Mouse (Mus musculus) lung, postnatal 10 days (tissue): Measurements from ENCODE around the gene Foxi1.
"Not testable (repeated sequence)": the region's sequence is repeated elsewhere in the genome, so short reads cannot be mapped to it uniquely, and the experiment has no call there.

Experiments used
- DNase-seq: peaks from one replicate; pipeline ENCODE4 v3.0.0; 2021

The Foxi1 gene

DNA sequence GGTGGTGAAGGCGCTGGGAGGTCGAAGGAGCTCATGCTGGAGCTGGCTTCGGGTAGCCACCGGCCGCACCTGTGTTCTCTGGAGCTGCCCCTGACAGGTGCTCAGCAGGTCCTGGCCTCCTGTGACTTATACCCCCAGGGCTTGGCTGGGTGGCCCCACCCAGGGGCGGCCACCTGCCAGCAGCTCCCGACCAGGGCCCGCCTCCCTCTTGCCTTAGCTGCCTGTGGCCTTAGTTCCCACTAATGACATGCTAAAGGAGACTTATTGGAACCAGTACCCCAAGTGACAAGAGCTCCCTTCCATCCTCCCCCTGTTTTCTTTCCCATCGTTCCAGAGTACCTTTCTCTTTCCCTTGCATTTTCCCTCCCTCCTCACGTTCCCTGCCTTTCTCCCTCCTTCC lies at the start of gene Foxi1:
Foxi1 (minus strand) TSS at position 101 of the 400 bp plus-strand sequence.
- DNase-seq: no peak

DNA sequence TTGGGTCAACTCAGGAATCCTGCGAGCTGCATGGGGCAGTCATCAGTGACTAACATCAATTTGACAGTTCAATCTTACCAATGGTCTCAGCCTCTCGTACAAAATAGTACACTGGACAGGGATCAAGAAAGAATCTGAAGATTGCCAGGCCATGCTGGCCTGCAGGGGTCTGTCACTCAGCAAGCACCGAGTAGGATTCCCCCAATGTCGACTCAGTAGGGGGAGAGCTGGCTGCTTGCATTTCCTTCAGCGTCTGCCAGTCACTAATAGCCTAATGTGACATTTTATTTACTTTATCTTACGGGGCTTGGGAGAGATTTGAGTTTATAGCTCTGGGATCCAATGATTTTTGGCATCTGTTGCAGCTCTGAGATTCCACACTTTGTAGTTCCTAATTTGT lies 35.1 kb upstream of the Foxi1 start:
- DNase-seq: peak; percentile 2

DNA sequence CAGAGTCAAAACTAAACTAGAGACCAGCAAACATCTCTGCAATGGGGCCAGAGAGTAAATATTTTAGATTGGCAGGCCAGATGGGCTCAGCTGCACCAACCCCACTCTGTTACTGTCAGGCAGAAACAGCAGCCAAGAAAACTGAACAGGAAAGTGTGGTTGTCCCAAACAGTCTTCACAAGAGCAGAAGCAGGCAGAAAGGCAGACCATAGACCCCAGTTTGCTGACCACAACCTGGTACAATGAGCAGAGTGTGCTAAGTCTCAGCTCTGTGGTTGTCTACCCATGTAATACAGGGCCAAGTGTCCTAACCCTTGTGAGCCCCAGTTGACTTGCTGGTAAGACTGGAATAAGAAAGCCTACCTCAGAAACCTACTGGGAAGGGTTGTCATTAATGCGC lies 32.4 kb upstream of the Foxi1 start:
- DNase-seq: no peak

DNA sequence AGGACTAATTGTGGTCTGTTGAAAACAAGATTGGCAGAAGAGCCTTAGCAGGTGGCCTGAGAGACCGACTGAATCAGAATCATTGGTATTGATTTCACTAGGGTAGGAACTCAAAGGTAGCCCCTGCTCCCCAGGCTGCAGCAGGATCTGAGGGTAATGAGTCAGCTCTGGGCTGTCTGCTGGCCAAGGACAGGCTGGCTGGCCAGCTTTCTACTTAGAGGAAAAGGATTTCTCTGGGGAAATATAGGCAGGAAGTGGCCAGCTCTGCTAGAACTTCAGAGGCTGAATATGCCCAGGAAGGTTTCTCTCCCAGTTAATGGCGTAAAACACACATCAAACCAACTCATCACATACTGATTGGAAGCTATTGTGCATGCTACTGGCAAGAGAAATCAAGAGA lies 31.8 kb upstream of the Foxi1 start:
- DNase-seq: no peak

DNA sequence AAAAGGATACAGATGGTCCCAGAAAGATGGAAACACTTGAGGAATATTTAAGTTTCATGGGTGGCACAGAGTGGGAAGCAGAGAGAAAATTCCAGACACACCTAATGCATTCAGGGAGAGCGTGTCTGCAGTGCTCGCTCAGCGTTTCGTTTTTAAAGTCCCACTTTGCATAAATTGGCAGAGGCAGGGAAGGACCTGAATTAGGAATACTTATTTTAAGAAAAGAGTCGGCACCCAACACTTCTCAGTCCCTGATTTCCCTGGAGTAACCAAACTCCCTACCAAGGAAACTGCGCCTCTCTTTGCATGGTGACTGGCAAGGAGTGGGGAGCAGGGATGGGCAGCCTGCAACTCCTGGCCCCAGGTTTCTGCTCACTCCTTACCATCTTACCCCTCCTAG lies 29.0 kb upstream of the Foxi1 start:
- no peak for DNase-seq

DNA sequence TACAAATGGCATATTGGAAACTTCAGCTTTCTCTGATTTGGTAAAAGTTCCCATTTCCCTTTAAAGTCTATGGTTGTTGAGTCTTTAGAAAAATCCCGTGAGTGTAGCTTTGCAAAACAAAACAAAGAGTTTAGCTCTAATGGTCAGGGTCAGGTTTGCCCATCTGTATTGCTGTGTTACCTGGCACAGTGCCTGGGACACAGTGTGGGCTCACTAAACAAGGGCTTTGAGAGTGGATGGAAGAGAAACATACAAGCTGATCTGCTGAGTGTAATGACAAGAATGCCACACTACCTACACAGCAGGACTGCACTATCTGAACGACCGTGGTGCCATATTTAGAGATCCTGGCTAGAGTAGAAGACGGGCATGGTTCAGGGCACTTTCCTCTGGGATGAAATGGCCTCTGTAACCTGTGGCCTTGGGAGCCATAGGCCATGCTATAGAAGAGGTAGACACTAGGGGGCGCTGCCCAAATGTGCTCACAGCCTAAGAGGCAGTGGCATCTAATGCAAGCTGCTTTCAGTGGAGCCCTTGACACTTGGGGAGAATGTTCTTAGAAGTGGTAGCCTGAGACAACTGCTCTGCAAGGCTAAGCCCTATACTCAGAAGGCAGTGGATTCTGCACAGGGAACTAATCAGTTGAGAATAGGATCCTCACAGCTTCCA lies 28.3 kb upstream of the Foxi1 start:
- DNase-seq: peak; percentile 15

DNA sequence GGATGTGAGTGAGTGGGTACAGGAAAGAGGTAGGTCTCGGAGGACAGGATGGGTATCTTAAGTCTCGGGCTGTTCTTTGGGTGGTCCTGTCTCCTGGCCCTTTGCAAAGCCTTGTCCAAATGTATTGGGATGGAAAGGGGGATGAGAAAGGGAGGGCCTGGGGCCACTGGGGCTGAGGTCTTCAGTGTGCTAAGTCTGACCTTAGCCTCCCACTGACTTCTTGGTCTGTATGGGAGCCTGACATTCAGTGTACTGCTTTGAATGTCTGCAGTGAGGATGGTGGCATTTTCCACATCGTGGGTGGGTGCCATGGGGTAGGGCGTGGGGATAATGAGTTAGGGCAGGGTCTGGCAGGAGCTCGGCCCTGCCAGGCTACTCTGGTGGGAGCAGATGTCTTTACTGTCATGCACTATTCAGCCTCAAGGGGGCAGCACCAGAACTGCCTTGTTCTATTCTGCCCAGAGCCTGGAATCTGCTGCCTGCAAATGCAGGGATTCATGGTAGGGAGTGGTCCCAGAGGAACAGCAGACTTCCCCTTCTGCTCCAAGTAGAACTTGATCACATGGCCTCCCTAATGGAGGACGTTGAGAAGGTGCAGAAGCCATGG lies 21.0 kb upstream of the Foxi1 start:
- DNase-seq: peak; percentile 69

DNA sequence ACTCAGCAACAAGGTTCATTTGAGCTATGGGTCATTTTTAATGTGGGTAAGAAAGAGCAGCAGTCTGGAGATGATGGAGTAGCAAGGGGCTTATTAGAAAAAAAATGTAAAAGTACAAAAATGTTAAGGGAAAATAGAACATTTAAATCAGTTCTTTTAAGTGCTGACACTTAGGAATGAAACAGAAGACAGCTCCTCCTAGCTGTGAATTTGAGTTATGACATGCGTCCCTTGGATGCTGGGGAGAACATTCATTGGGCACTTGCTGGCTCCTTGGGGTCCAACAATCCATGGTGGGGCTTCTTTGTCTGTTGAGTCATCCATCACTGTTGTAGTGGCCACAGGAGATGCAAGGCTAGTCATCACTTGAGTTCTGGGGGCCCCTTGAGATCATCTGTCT lies 19.3 kb upstream of the Foxi1 start:
- no peak for DNase-seq

DNA sequence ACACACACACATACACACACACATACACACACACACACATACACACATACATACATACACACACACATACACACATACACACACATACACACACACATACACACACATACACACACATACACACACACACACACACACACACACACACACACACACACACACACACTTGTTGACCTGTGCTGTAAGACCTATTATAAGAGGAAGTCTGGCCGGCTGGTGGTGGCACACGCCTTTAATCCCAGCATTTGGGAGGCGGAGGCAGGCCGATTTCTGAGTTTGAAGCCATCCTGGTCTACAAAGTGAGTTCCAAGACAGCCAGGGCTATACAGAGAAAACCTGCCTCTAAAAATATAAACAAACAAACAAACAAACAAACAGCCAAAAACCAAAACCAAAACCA lies 12.7 kb upstream of the Foxi1 start:
- DNase-seq: not testable (repeated sequence)

DNA sequence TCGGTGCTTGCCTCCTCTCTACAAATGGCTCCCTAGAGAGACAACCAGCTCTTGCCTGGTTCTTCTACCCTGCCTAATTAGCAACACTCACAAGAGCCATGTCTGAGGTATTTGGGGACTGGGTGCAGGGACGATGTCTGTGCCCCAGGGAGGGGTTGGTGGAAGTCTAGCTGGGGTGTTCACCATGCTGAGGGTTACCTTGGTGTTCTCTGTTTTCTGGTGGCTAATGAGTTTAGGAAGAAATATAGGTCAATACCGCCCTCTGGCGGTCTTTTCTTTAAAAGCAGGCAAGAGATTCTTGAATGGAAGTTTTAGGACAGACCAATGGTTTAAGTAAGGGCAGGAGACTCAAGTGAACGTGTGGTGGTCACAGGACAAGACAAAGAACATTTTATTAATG lies 5.0 kb upstream of the Foxi1 start:
- peak; percentile 72 for DNase-seq

DNA sequence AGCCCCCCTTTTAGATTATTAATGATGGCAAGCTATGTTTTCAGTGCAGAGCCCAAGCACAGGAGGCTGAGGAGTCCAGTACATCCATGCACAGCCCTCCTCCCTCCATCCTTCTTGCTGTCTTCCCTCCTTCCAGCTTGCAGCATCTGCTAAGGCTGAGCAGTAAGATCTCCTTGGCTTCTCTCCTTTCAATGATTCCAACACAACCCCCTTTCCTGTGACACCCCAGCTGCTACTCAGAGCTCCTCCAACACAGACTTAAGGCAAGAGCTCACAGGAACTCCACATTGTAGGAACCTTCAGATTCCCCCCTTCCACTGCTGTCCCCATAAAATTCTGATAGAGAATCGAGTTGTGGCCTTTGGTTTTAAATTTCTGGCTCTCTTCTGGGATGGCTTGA lies 5.1 kb downstream of the Foxi1 start:
- no peak for DNase-seq

DNA sequence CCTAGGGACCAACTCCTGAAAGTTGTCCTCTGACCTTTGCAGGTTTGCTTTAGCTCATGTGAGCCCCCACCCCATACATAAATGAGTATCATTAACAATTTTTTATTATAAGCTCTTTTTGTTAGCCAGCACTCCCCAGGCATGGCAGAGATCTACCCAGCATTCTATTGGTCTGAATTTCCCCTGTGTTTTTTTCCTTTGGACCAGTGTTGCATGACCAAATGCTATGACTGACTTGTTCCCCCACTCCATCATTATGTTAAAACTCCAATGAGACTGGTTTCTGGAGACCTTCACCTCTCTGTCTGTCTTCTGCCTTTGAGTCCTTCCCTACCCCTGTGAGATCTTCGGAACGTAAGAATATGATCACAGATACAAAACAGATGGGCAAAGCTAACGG lies 12.7 kb downstream of the Foxi1 start:
- DNase-seq: no peak

DNA sequence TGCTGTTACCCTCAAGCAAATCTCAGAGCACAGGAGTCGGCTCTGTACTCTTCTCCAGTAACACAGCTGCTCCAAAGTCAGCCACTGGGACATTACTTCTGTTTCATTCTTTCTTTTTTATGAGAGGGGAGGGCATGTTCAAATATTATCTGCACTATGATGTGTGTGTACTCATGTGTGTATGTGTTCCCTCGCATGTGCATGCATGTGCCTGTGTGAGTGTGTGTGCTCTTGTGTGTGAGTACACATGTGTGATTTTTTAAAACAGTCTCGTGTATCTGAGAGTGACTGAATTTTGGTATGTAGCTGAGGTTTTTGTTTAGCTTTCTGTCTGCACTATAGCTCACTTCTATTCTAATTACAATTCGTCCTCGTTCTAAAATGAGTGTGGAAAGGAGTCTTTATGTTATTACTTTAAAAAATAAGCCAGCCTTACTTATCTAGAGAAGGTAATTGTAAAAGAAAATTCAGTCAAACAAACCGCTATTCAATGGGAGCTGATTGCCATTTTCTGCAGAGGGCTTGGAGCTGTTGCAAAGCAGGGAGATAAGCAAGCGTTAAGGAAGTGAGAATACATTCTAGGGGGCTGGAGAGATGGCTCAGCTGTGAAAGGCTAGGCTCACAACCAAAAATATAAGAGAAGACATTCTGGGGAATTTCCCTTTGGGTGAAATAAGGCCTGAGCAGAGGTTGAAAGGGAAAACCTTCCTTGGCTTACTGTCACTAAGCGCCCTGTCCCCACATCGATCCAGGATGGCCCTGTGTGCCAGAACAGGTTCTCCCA lies 13.5 kb downstream of the Foxi1 start:
- no peak for DNase-seq

DNA sequence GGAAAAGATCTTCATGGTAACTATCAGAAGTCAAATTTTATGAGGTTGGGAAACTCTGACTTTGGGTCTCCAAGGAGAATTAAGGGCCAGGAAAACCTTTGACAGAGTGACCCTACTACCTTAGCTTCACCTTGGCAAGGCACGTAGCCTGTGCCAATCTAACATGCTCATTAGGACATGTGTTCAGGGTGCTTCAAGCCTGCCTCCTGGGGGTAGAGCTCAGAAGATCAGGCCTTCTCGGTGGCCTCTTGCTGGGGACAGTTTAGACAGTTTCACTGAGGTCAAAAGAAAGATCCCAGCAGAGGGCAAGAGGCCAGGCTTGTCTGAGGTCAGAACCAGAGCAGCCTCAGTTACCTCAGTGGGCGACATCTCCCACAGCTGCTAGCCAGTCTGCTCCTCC lies 14.2 kb downstream of the Foxi1 start:
- no peak for DNase-seq

DNA sequence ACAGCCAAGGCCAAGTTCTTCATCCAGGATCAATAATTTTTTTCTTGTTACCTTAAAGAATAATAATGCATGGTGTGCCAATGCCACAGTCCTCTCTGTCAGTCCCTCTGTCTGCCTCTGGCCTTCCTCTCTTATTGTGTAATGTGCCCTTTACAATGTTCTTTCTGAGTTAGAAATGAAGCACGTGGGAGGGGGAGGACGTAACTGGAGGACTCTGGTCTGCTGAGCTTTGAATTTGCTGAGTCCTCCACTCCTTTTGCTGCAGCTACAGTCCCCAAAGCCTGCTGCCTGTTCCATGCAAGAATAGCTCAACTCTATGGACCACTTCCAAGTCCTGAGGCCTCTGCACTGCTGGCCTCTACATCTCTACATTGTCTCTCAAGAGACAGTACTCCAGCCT lies 23.6 kb downstream of the Foxi1 start:
- peak; percentile 14 for DNase-seq

DNA sequence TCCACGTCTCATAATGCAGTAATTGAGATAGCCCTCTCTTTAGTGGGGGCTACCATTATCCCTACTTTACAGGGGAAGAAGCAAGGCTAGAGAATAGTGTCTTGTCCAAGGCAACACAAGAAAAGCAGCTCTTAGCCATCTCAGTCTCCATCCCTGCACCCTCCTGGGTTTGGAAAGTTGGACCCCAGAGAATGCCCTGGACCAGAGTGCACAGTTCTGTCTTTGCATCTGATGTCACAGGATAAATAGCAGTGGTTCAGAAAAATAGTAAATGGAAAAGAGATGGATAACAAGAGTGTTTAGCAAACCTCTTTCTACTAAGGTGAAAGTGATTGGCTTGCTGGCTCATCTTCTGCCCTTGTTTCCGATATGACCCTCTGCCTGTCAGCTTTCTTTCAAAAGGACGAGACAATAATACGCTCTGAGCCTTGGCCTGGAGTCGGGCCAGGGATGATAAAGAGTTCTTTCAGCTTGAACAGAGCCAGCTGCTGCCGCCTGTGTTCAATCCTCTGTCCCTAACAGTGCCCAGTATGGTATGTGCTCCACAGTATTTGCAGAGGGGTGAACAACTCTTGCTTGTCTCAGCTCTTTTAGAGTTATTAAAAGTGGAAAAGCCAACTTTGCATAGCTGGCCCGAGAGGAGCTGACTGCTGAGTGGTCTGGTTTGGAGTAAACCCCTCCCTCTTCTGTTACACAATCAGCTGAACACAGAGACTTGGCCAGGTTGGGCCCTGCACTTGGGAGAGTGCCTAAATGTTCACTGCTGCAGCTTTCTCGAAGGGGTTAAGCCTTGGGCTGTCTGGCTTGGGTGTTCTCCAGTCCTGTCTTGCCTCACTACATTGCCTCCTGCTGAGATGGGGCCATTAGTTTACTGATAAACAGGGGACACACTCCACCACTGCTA lies 26.4 kb downstream of the Foxi1 start:
- DNase-seq: peak; percentile 85

DNA sequence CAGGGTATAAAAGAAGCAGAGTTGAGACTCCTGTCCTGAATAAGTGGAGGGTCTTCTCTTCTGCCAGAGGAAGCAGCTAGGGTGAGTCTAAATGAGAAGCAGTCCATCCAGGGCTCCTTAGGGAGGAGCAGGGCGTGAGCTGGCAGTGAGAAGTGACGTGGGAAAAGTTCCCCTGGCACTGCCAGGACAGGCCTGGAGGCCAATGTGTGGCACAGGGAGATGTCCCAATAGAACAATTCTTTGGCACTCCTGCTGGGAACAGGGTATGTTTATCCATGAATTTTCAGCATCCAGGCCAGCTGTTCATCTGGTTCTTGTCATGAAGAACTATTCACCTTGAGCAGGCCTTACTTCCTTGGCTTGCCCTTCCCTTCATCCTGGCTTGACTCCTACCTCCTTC lies 29.1 kb downstream of the Foxi1 start:
- no peak for DNase-seq

DNA sequence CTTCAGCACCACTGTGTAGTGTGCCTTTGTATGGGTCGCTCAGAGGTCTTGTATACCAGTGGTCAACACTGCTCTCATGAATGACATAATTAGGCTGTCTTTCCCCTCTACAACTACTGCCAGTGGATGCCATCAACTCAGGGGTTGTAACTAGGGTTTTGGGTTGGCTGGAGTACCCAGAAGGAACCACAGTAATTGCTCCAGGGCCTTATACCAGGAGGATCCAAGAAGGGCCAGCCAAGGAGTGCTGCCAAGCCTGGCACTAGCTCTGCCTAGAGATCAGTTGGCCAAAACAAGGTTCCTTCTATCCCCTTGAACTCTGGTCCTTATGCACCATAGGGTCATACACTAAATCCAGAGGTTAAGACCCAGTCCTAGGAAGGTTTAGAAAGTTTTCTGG lies 31.5 kb downstream of the Foxi1 start:
- DNase-seq: no peak

DNA sequence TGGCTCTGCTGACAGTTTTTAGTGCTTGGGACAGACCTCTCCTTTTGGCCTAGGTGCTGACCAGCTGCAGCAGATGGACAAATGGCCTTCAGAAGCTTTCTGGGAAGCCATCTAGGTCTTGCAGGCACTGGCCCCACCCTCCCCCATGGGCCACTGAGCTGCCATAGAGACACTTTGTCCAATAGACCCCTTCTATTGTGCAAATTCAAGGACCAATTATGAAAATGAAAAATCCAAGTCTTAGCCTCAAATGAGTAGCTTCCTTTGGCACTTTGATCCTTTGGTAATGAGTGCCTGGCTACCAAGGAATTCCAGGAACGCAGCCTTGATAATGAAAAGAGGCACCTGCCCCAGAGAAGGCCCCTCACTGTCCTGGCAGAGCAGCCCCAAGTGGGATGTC lies 36.7 kb downstream of the Foxi1 start:
- no peak for DNase-seq

DNA sequence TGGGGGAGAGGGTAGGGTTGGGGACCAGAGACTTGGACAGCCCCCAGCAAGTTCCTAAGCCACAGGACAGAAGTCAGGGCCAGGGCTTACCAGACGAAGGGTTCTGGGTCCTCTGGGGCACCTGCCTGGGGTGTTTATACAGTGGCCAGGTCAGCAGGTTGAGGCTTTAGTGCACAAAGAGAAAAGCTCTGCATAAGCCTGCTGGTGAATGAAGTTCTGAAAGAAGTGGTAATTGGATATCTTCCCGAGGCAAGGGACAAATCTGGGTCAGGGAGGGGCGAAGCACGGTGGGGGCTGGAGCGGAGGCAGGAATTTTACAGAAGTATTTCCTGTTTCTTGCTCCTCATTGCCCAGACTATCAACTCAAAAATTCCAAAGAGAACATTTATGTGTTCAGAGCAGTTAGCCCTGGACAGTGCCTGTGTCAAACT lies 38.4 kb downstream of the Foxi1 start:
- peak; percentile 82 for DNase-seq

DNA sequence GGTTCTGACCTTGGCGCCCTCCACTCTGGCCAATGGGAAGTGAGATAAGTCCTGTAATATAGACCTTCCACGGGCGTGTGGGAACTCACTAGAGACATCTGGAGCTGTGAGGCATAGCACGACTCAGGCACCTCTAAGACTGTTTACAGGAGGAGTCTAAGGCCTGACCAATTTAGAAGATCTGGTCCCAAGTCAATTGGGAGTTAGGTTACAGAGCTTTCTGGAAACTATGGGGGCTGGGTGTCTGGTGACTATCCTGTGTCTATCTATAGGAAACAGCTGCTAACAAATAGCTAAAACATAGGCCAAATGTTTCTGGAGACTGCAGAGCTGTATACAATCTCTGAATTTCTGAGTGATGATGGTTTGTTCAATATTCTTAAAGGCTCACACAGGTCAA lies 41.5 kb downstream of the Foxi1 start:
- no peak for DNase-seq

DNA sequence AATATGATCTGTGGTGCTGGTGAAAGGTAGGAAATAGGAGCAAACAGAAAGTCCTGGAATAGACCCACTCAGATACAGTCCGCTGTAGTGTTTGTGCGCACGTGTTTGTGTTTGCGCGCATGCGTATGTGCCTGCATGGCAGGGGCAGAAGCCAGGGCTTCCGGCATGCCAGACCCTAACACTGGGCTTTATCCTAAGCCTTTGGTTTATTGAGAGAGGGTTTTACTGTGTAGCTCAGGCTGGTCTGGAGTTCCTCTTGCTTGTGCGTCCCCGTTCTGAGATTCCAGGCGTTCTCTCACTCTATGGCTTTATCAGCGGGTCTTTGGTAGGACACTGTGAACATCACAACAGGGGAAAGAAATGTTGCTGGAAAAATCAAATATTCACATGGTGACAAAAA lies 42.6 kb downstream of the Foxi1 start:
- no peak for DNase-seq

DNA sequence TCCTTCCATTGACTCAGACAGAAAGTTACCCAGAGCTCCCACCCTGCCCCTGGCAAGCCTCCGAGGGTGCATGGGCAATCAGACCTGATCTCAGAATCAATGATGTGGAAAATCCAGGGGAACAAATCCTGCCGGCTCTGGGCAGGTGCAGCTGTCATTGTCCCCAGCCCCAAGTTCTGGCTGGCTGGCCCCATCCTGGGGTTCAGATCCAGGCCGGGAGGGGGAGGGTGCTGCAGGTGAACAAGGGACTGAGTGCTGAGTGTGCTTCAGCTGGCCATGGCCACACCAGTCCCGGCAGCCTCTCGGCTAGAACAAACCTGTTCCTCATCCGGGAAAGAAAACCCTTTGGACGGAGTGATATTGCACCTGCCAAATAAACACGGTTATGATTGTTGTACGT lies 49.0 kb downstream of the Foxi1 start:
- no peak for DNase-seq
